Mouse (Mus musculus) cerebellum, adult 18-20 months (tissue): Measurements from ENCODE around the gene Antxr1.
"Not testable (repeated sequence)": the region's sequence is repeated elsewhere in the genome, so short reads cannot be mapped to it uniquely, and the experiment has no call there.

Source experiments
- DNase-seq, 2 experiments: peaks; one replicate each; pipeline ENCODE4 v3.0.0; 2021

Gene Antxr1

DNA sequence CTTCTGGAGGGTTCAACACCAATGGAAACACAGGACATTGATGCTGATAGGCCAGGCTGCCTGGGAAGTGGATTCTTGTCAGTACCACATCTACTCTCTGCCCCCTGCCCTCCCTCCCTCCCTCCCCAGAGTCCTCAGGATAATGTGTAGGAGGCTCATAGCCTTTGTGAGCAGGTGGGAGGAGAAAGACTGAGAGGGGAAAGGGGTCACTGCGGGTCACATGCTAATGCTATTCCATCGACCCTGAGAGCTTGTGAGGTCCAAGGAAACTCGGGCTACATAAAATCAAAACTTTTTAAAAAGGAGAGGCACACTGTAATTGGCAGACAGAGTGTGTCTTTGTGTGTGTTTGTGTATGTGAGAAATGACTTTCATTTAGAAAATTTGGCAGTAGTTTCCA, 236.4 kb downstream of the Antxr1 start:
- DNase-seq, result no peak

DNA sequence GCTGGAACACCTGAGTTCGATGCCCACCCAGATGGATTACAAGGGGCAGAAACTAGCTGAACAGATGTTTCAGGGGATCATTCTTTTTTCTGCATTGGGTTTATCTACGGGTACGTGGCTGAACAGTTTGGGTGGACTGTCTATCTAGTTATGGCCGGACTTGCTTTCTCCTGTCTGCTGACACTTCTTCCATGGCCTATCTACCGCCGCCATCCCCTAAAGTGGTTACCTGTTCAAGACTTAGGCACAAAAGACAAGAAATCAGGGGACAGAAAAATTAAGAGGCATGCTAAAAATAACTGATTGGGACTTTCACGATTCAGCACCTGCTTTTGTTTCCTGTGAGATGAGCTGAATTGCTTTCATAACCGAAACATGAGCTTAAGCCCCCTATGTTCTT, 242.0 kb downstream of the Antxr1 start:
- DNase-seq, result not testable (repeated sequence)

DNA sequence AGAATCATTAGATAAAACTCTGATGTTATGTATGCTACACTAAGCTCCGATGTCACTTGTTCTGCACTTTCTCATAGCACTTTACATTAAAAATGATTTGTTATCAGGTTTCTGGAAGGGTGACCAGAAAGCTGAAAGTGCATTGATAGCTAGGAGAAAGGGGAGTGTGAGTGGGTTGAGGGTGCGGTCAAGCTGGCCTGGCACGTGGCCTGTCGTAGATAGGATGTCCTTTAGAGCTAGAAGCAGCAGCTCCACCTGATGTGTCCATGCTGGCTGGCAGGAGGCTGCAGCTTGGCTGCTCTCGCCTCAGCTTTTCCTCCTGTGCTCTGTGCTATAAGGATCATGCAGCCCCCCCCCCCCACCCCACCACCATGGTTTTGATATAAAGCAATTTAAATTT, 243.1 kb downstream of the Antxr1 start:
- DNase-seq, result no peak

DNA sequence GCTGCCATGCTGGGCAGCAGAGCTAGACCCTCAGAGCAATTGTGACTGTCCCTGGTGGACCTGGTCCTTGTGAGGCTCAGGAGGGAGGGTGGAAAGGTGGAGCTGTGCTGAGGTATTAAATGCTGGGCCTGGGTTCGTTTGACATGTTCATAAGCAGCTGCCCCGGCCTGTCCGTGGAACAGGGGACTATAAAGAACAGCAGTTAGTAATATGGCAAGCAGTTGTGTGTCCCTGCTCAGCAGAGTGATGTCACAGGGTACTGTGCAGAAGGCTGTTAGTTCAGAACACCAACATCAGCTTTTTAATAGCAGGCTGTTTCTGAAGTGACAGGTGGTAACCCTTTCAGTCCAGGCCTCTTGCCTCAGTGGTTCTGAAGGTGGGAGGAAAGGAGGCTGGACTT, 244.7 kb downstream of the Antxr1 start:
- no peak for DNase-seq

DNA sequence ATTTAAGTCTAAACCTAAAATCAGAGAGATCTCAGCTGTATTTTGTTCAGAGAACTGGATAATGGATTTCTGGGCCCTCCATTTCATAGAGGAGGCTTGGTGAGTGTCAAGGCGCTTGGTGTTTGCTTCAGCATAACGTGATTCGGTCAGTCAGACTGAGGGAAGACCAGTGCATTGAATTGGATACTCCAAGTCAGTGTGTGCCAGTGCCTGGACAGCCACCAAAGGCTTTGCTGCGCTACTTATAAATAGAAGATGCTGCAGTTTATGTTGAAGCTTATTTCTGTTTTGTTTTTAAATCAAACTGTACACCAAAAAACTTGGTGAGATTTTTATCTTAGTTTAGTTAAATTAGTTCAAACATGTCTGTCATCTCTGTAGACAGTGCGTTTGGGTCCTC, 247.3 kb downstream of the Antxr1 start:
- DNase-seq, result no peak

DNA sequence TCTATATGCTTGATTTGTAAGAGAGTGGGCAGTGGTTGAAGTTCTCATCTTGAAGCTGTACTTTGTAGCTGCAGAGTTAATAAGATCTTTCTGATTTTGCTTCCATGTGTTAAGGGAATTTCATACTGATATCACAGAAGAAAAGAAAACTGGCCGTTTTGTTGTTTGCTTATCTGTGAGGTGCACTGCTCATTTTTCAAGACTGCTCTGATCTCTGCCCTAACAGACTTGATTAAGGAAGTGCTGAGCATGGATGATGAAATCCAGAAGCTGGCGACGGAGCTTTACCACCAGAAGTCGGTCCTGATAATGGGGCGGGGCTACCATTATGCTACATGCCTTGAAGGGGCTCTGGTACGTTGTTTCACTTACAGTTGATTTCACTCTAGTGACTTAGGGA, 250.6 kb downstream of the Antxr1 start:
- no peak for DNase-seq
